Mouse (Mus musculus): Measurements from ENCODE around the gene Sart3.
"Not testable (repeated sequence)": the region's sequence is repeated elsewhere in the genome, so short reads cannot be mapped to it uniquely, and the experiment has no call there.

Gene Sart3

DNA sequence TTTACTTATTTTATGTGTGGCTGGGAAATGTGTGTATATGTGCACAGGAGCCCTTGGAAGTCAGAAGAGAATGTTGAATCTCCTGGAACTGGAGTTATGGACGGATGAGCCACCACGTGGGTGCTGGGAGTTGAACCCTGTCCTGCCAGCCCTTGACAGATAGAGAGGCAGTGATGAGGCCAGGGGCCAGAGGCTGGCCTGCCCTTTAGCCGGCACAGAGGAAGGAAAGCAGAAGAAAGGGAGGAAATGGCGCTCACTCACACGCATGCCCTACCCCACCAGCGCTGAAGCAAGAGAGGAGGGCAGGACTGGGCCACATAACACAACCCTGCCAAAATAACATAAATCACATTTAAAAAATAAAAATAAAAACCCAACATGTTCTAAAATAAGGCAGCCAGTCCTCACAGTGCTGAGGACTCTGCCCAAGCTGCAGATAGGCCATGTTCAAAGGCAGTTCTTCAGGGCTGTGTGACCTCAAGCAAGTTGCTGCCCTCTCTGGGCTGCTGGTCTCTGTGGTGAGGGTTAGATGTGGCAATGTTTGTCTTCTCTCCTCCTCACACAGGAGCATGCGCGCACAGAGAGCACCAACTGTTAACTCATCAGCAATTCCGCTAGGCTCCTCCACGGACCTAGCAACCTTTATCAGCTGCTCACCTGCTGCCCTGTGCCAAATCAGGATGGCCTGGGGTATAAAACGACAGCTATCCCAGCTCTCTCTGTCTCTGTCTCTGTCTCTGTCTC is 18.3 kb upstream of the Sart3 start:
- DNase-seq (ENCODE audit: low read depth): no peak

- DNase-seq (ENCODE audit: low read depth): no peak
Observed at GRCm38 (mm10) chr5:113789075-113789788, 16.9 kb upstream of the Sart3 start.

GRCm38 (mm10) chr5:113788645-113789044 is 16.3 kb upstream of the Sart3 start:
- no peak for DNase-seq (ENCODE audit: low read depth)

GRCm38 (mm10) chr5:113786985-113787384 is 14.7 kb upstream of the Sart3 start:
- DNase-seq (ENCODE audit: low read depth): no peak

- DNase-seq (ENCODE audit: low read depth): not testable (repeated sequence)
Observed at GRCm38 (mm10) chr5:113784104-113784503, 11.8 kb upstream of the Sart3 start.

DNA sequence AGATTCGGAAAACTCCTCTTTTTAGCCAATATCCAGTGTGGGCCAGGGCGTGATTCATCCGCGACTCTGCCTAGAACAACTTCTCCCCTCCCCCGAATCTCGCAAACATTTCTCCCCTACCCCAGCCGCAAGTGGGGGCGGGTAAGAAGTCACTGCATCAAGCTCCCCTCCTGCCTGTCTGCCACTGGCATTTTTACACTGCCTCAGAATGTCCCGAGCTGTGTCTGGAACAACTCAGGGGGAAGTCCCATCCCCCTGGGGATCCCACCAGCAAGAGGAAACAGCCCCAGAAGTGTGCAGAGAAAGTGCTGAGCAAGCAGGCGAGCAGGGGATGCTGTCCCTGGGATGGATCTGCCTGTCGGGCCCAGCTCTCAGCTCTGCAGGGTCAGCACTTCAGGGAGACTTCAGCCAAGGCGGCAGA is 11.3 kb upstream of the Sart3 start:
- peak; percentile 78 for DNase-seq (ENCODE audit: low read depth)

- no peak for DNase-seq (ENCODE audit: low read depth)
Observed at GRCm38 (mm10) chr5:113782624-113783023, 10.3 kb upstream of the Sart3 start.

- no peak for DNase-seq (ENCODE audit: low read depth)
Observed at GRCm38 (mm10) chr5:113781875-113782274, 9.6 kb upstream of the Sart3 start.

- no peak for DNase-seq (ENCODE audit: low read depth)
Observed at GRCm38 (mm10) chr5:113781254-113781653, 8.9 kb upstream of the Sart3 start.

- DNase-seq (ENCODE audit: low read depth): no peak
Observed at GRCm38 (mm10) chr5:113780763-113781162, 8.5 kb upstream of the Sart3 start.

- no peak for DNase-seq (ENCODE audit: low read depth)
Observed at GRCm38 (mm10) chr5:113780082-113780752, 7.9 kb upstream of the Sart3 start.

GRCm38 (mm10) chr5:113779569-113779968 is 7.3 kb upstream of the Sart3 start:
- DNase-seq (ENCODE audit: low read depth): no peak

- not testable (repeated sequence) for DNase-seq (ENCODE audit: low read depth)
Observed at GRCm38 (mm10) chr5:113777728-113778127, 5.4 kb upstream of the Sart3 start.

GRCm38 (mm10) chr5:113776896-113777226 is 4.6 kb upstream of the Sart3 start:
- DNase-seq (ENCODE audit: low read depth): no peak

DNA sequence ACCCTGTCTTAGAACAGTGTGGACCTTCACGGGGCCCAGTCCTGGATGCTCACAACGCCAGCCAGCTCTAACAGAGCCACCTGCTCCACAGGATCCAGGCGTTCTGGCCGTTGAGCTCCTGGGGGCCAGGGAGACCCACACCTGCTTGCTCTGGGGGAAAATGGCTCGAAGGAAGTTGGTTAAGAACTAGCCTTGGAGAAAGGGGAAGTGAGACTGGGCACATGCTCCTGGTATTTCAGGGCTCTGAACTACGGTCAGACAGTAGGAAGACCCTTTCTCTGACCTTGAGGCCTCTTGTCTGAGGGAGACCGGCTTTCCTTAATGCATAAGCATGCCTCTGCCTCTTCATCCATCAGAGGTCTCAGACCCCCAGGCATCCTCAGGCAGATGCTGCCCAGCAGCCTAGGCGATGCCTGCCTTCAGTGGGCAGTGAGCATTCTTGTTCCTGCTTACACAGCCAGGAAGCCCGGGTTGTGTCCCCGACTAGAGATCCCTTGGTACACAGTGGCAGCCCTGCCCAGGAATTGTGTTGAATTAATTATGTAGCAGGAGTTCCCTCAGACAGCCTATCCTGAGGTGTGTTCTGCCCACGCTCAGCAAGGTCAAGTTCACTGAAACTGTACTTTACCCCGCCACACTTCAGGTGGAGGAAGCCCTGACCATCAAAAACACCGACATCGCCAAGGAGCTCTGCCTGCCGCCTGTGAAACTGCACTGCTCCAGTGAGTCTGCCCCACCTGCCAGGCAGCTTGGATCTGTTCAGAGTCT is 4.0 kb upstream of the Sart3 start:
- DNase-seq (ENCODE audit: low read depth): no peak

- no peak for DNase-seq (ENCODE audit: low read depth)
Observed at GRCm38 (mm10) chr5:113775585-113775984, 3.3 kb upstream of the Sart3 start.

- DNase-seq (ENCODE audit: low read depth): peak; percentile 64
Observed at GRCm38 (mm10) chr5:113773664-113774063, 1.4 kb upstream of the Sart3 start.

DNA sequence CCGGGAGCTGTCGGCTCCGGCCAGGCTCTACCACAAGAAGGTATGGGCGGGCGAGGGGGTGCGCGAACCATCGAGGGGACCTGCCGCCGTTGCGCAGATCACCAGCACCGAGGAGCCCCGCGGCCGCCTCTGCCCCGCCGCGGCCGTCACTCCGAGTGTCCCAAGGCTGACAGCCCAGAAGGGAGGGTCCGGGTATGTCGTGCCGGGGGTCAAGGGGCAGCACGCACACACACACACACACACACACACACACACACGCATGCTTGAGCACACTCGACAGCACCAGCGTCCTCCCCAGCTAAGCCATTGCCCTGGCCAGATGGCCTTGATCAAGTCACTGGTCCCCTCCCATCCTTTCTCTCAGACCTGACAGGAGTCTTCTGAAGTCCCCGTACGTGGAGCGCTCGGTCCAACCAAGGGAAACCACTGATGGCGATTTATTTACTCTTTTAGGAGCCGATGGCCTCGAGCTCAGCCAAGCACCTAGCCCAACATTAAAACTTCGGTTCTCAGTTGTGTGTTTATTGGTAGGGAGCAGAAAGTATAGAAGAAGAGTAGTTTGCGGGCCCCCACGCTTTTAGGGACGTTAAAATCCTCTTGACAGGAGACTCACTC is 702 bp upstream of the Sart3 start:
- no peak for DNase-seq (ENCODE audit: low read depth)

DNA sequence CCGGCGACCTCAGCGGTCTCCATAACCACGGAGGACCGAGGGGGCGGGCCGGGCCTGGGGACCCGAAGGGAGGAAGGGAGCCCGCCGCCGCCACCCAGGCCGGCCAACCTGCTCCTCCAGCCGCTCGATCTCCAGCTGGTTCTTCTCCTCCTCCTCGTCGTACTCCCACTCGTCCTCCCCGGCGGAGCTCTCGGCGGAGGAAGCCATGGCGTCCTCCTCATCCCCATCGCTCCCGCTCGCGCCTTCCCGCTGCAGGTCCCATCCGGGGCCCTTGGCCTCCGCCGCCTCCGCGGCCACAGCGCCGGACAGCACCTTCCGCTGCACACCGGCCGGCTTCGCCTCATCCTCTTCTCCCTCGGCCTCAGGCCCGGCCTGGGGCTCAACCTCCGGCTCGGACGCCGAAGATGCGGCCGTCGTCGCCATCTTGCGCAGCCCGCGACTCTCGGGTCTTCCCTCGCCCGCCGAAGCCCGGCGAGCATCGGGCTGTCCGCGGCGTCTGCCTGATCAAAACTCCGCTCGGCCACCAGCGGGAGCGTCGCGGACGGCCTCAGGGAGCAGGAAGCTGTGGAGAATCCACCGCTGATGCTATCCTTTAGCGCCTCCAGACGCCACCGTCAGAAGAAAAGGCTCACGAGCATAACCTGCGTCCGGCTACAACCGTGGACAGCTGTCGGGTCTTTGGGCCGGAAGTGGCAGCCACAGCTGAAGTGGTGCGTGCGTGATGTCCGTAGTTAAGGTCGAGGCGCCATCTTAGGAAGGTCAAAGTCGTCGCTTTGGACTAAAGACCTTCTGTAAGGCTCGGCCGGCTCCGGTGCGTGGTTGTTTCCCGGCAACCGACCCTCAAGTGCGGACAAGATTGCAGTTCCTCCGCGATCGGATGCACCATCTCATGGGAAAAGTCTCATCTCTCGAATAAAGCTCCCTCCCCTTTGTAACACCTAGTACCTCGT is 822 bp downstream of the Sart3 start:
- peak; percentile 83 for DNase-seq (ENCODE audit: low read depth)

GRCm38 (mm10) chr5:113768806-113769205 is 3.5 kb downstream of the Sart3 start:
- DNase-seq (ENCODE audit: low read depth): no peak
